Mouse (Mus musculus): ENCODE results near the gene Rnf17.

Gene Rnf17

DNA sequence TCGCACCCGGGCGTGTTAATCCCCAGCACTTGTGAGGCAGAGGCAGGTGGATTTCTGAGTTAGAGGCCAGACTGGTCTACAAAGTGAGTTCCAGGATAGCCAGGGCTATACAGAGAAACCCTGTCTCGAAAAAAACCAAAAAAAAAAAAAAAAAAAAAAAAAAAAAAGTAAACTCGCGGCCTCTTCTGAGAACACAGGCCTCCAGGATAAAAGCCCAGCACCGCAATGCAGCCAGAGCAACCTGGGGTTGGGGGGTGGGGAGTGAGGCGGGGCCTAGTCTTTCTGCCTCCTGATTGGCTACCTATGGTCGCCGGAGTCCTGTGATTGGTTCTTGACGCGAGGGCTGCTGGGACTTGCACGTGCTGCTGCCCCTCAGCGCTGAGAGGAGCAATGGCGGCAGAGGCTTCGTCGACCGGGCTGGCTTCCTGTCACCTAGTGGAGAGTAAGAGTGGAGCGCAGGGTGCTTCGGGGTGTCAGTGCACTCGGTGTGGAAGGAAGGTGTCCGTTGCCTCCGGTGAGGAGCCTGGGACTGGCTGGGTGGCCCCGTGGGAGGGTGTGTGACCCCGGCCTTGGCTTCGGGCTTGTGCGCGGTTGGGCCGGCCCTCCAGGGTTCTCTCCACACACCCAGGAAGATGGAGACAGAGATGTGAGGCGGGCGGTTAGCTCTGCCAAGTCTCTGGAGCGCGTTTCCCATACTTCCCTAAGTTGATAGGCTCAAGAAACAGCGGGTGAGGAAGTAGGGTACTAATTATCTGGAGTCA lies at the start of gene Rnf17:
Rnf17 (plus strand) TSS at position 271 of the 761 bp plus-strand sequence.
- DNase-seq, result no peak

DNA sequence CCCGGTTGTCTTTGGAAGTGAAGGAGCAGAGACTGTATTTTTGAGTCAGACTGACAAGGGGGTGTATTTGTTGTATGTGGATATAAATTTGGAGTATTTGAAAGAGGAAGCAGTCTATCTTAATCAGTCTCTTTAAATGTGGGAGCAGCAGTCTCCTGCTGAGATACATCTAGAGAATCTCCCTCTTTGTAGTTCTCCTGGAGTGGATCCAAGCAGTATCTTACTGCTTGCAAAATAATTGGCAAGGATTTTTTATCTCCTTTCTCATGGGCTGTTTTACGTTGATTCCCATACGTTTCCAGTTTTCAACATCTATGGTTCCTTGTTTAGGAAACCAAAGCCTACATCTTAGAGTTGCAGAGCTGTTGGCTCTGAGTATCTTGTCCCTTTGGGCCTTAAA lies 47.6 kb upstream of the Rnf17 start:
- DNase-seq, result no peak

DNA sequence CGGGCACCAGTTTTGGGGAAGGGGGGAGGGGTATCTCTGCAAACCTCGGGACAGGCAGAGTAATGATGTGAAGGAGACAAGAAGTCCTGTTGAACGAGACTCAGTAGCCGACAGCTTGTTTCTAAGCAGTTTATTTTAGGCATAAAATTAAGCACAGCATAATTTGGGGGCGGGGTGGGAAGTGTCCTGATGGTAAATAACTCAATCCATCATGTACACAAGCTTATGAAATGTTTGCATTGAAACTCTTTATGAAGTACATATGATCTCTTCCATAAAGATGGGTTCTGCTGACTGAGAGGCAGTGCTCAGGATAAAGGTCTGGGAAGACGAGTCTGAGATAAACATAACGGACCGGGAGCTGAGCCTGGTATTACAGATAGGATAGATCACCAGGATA lies 47.0 kb upstream of the Rnf17 start:
- DNase-seq, result no peak

DNA sequence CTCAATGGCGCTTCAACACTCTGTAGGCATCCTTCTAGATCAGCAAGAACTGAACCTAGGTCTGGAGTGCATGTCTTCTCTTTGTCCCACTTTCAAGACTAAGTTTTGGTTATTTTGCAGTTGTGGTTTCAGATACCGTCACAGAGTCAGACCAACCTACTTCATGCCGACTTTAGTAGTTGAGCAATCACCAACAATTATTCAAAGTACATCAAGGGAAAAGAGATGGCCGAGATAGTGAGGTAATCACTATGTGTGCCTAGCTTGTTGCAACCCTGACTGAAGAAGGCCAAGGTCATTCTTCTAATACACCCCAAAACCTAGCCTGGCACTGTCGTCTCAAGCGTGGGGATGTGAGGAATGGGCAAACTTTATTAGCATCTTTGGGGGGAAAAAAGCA lies 46.2 kb upstream of the Rnf17 start:
- no peak for DNase-seq

DNA sequence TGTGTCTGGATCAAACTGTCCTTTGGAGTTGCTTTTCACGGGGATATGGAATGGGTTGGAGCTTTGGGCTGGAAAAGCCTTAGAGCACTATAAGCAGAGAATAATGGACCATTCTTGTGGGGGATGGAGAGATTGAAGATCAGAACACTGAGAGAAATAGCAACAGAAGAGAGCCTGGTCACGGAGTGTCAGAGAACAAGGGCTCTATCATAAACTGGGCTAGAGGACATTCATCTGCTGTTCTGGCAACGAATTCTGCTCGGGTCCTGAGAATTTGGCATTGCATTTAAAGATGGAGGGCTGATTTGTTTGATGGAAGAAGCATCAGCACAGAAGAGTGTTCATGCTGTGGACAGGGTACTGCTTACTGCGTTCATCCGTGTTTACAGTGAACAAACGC lies 44.0 kb upstream of the Rnf17 start:
- DNase-seq, result no peak

DNA sequence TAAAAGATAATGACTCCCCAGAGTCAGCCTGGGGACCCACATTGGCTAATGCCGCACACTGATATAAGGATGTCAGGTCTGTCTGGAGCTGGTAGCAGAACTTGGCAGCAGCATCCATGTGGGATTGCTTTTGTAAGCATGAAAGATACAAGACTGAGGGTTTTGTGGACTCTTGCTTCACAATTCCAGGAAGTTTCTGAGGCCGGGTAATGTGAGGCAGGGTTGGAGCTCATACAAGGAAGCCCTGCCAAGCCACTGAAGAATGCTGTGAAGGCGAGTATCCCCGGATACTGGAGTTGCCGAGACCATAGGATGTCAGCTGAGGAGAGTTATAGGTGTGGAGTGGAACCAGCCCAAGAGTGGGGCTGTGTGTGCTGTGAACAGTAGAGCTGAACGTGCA lies 43.2 kb upstream of the Rnf17 start:
- DNase-seq, result no peak

DNA sequence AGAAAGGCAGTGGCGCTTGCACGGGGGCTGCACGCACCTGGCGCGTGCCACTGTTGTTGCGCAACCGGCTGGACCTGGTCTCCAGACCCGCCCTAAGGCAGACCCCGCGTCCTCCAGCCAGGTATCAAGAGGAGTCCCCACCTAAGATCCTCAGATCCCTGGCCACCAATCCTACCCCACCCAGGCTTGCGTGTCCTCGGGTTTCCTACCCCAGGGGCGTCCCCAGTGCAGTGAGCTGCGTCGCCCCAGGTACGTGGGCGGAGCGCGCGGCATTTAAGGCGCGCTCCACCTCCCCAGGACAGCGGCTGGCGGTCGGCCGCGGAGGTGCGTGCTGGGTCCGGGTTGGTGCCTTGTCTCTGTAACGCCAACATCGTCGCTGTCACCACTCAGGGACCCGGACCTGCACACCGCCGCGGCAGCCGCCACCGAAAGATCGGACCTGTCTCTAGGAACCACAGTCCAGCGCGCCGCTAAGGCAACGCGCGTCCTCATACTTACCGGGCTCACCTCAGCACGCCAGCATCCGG lies 37.6 kb upstream of the Rnf17 start, which contains the start of gene Atp12a:
Atp12a (plus strand) TSS at position 358 of the 527 bp plus-strand sequence.
- no peak for DNase-seq

DNA sequence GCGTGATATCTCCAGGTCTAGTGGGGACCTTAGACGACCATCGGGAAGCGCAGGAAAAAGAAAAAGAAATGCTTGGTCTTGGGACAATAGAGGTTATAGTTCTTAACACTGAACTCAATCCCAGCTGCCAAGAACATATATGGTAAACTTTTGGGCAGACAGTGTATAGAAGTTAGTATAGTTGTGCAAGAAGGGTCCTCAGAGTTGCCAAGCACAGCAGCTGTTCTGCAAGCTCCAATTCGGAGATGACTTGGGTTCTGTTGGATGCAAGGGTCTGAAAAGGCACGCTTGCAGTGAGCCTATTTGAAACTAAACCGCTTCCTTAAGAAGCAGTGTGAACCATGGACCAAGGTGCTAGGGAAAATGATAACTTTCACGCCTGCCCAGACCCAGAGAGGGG lies 37.1 kb upstream of the Rnf17 start:
- DNase-seq, result no peak

DNA sequence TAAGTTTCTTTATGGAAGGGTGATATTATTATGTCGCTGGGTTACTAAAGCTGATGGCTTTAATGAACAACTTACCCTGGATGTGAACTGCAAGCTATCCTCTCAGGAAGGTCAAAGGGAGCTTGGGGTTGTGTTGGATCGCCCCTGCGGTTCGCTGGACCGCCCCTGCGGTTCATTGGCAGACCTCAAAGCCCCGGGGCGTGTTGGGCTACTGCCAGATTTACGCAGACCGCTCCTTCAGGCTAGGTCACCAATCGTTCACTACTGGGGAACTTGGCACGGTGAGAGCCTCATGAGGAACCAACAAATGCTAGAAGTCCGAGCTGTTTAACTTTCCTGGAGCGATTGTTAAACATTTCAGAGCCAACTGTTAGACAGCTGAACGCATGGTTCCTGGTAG lies 35.7 kb upstream of the Rnf17 start:
- no peak for DNase-seq

DNA sequence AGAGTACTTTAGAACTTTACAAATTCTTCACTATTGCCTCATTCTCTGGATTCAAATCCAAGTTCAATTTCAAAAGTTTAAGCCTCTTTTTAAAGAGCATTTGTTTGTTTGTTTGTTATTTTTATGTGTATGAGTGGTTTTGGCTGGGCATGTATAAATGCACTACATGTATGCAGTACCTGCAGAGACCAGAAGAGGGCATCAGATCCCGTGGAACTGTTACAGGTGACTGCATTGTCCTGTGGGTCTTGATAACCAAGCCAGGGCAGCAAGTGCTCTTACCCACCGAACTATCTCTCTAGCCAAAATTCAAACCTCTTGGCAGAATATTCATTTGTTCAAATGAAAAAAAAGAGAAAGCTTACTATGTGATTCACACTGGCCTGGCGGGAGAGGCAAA lies 33.5 kb upstream of the Rnf17 start:
- DNase-seq, result peak; percentile 31

DNA sequence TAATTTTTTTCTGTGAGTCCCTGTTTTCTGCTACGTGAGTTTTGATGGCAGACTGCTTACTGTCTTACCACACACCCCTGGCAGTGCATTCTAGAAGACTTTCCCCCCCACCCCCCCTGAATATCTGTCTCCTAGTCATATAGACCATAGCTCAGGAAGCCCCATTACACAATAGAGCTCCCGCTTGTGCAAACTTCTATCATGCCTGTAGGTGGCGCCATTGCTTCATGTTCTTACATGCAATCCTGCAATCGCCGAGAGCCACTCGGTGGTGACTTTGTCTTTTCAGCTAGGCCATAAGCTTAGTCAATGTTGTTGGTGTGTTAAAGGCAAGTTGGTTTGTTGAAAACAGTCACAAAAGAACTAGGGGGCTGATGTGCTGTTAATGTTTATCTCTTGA lies 26.6 kb upstream of the Rnf17 start:
- peak; percentile 73 for DNase-seq

DNA sequence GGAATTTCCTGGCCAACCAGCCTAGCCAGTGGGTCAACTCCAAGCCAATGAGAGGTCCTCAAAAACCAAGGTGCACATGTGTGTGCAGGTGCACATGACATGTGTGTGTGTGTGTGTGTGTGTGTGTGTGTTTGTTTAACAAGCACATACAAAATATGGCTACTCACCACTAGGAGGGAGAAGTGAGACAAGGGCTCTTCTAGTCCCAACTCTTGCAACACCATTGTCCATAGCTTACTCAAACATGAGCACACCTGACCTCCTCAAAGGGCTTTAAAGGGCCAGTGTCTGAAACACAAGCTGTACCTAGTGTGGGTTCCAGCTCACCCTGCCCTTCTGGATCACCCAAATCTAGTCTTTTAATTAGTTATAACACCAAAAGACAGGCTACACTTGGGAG lies 24.6 kb upstream of the Rnf17 start:
- DNase-seq, result no peak

DNA sequence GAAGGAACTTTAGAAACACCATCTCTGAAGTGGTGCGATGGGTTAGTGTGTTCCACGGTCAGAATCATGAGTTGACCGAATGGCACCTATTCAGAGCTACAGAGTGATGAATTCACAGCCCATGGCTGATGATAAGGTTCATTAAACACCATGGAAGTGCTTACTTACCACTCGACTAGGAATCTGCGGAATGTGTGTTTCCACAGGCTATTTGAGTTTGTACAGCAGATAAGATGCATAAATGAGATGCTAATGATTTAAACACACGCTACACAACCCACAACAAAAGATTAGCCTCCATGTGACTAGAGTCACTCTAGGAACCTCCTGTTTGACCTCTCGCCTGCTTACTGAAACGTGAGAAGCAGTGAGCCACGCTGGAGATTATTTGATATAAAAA lies 23.0 kb upstream of the Rnf17 start:
- no peak for DNase-seq

DNA sequence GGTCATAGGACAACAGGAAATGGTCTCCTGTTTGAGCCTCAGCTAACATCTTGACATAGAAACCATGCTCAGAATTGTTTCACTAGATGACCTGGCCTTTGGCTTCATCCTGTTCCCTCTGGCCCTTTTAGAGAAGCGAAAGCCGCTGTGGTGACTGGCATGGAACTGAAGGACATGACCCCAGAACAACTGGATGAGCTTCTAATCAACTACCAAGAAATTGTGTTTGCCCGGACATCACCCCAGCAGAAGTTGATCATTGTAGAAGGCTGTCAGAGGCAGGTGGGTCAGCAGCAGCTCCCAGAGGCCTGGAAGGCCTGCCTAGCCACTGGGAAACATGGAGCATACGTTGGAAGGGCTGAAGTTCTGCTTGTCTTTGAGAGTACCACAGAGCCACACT lies 20.0 kb upstream of the Rnf17 start:
- DNase-seq, result no peak

DNA sequence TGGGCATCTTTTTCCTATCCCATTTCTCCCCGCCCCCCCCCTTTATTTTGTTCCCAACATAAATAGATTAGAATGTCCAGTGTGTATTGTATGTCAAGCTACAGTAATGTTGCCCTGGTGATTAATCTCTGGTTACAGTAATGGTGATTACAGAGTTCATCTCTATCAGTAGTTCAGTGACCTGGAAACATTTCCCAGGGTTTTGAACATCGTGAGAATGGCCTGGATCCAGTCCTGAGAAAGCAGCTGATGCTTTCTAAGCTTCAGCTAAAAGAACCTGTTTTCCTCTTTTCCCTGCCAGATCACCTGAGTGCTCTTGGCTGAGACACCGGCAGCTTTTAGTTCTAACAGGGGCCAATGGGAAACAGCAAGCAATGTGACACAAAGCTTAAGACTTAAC lies 12.1 kb upstream of the Rnf17 start:
- DNase-seq, result no peak

DNA sequence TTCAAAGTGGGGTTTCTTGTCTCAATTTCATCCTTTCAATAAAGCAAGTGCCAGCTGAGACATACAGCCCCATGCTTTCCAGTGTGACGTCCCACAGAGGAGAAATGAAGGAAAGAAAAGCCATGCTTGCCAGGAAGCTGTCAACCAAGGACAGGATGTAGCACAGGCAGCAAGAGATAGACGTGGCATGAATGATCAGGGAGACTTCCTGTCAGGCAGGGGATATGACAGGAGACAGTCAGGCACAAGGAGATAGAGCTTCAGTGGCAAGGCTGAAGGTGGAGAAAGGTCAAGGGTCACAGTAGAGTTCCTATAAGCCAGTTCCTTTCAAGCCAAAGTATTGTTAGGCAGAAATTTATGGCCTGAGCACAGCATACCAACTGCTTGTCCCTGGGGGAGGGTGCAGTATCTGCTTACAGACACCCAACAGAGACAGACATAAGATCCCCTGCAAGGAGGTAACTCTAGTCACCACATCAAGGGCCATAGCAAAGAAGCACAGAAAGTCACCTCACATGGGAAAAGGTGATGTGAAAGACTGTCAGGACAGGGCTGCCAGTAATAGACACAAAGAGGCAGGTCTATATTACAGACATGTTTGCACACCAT lies 8.6 kb upstream of the Rnf17 start:
- DNase-seq, result no peak

DNA sequence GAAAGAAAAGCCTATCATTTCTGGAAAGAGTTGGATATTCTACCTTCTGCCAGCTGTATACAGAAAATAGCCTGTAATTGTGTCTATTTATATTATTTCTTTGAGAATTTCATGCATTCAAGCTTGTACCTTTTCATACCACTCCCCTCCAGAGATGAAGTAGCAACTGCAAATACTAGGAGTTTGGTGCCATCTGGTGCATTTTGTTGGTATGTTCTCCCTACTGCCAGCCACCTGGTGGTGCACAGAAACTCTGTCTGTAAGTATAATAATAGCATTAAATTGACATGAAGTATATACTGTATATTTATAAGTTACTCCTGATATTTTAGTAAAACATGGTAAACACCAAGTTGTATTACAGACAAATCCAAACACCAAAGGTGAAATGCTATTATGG lies 4.4 kb upstream of the Rnf17 start:
- peak; percentile 18 for DNase-seq

DNA sequence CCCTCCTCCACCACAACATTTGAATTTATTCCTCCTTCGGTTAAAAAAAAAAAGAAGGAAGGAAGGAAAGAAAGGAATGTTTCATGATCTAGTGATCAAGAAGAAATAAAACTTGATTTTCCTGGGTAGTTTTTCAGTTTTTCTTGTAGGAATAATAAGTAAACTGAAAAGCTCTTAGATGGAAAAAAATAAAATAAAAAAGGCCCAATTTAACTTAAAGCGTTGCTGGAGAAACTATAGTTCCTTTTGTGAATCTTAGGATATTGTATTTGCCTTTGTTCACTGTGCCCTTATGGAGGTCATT lies 643 bp downstream of the Rnf17 start:
- no peak for DNase-seq

DNA sequence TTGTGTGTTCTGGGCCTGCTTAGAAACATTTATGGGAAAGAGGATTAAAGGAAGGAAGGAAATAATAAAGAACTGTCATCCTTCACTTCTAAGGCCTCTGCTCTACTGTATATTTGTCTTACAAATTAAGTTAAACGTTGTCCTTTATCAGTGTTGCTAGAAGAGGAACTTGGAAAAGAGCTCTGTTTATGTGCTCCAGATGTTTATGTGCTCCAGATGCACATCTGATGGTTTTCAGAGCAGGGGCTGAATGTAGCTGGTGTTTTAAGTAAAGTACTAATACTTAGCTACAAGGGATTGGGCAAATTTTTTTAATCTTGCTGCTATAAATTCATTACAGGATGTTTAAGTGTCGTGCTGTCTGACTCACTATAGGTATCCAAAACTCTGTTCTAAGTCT lies 59.7 kb downstream of the Rnf17 start:
- no peak for DNase-seq

DNA sequence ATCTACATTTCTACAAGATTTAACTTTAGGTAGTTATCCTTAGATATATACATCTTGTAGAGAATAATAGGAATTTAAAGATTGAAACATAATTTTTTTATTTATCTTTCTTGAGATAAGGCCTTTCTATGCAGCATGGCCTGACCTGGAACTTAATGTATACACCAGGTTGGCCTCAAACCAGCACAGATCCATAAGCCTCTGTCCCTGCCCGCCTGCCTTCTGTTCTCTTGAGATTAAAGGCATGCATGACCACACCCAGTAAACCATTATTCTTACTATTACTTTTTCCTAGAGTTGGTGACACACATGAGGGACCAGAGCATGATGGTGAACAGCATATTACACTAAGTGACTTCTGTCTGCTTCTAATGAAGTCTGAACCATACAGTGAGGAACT lies 60.3 kb downstream of the Rnf17 start:
- no peak for DNase-seq

DNA sequence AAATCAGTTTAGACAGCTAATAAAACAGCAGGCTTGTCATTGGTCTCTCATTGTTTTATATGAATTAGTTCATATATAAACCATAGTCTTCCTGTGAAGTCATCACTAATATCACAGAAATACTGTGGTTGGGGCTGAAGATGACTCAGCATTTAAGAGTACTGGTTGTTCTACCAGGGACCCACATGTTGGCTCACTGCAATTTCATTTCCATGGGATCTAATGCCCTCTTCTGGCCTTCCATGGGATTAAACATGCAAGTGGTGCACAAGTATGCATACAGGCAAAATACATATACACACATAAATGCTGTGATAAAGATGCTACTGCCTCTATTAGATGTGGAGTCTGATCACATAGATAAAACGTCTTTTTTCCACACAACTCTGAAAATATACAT lies 65.8 kb downstream of the Rnf17 start:
- no peak for DNase-seq

DNA sequence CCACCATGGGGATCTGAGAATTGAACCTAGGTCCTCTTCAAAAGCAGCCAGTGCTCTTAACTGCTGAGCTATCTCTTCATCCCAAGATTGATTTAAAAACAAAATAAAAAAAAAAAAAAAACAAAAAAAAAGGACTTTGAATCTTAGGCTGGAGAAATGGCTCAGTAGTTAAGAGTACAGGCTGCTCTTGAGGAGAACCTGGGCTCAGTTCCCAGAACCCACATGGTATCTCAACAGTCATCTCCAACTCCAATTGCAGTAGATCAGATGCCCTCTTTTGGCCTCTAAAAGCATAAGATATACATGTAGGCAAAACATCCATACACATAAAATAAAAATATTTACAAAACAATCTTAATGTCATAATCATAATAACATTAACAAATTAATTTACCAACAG lies 87.4 kb downstream of the Rnf17 start:
- DNase-seq, result no peak

DNA sequence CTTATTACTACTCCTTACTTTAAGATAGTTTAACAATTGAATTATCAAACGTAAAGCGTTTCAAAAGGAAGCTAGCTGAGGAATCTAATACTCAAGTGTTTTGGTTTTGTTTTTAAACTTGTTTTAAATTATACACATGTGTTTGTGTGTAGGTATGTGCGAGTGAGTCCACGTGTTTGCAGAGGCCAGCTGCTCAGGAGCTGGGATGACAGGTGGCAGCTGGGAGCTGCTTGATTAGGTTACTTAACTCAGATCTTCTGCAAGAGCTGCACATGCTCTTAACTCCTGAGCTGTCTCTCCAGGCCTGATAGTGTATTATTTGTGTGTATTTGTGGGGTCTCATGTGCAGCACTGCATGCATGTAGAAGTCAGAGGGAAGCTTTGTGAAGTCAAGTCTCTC lies 100.0 kb downstream of the Rnf17 start:
- DNase-seq, result no peak

DNA sequence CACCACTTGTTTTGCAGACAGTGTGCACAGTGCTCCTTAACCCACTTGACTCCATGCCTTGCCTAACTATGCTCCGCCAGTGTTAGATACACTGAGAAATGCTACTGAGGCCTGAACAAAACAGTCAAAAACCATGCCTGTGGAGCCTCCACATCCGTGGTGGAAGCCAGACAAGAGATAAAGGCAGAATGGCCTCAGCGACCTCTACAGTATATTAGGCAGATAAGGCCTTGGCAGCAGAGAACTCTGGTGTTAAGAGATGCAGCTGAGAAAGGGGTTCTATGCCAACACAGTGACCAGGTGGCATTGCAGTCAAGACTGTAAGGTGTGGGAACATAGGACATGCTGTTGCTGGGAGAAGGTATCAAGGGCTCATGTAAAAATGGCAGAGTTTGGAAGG lies 104.4 kb downstream of the Rnf17 start:
- DNase-seq, result no peak

DNA sequence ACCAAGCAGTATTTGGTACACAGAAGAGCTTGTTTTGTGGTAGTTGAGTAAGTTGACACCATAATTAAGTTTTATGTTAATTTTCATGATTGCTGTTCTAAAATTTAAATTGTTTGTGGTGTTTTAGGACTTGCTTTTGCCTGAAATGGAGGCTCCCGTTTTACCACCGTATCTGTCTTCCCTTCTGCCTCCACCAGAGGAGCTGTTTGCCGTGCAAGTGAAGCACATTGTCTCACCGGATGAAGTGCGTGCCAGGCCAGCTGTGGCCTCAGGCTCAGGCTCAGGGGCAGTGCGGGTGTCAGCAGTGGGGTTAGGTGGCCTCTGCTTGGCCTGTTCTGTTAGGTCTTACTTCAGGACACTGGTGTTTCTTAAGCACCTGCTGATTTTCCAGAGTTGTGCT lies 109.7 kb downstream of the Rnf17 start:
- DNase-seq, result no peak

Data from thymus, postnatal 25 days (tissue).